In genomic region chr8:106333346-106333745, GRCm38 (mm10) we compare ENCODE assay signal across 15 mouse cellular contexts. TPM values are rescaled to one million over a fixed set of nuclear protein-coding genes. Genes with fewer than 3 reads are reported as not detected.
A peak's percentile ranks its signal among the peaks of the same experiment; 100 is the strongest.
DNase-seq lines count a peak whose midpoint lies in the region; ATAC-seq and TF ChIP-seq lines count a peak whose summit lies in the region.
"Had no signal": no experiment of that assay in that cellular context is flagged by ENCODE, and none has a peak within 500 bp of the region (broad histone marks: within the 10 kb centered on the region; RNA-seq: fewer than 3 reads in every experiment).

No protein-coding gene starts in this region.

- H3K27ac ChIP-seq in layer of hippocampus, adult 2 months, result peak overlapping the region; percentile 46; the same call in 1 of the 2 replicates
- no peak overlapping the region for H3K27ac ChIP-seq in embryonic facial prominence, embryonic 10.5 days (replicated peaks)
- H3K27ac ChIP-seq in hindbrain, embryonic 16.5 days (ENCODE audit: low read depth, low read length), result no peak overlapping the region
- H3K27ac ChIP-seq: gastrocnemius, adult 2 months; liver, embryonic 13.5 days; macrophage had no signal

- no peak for DNase-seq in layer of hippocampus, adult 2 months (ENCODE audit: low spot score in 2 of 2)
- no peak for DNase-seq in layer of hippocampus, adult 9-11 months
- DNase-seq in B cell, adult 2 months, result peak; percentile 21 to 24
- DNase-seq in NIH3T3 (ENCODE audit: low read depth), result peak; percentile 66
- peak; percentile 30 for DNase-seq in embryonic facial prominence, embryonic 10.5 days (ENCODE audit: low spot score)
- DNase-seq in gastrocnemius, postnatal 25 days, result no peak
- DNase-seq: cerebellum, postnatal 36 days; forebrain, postnatal 0 days; gastrocnemius, adult 2 months; heart, postnatal 14 days; liver, embryonic 13.5 days; midbrain, embryonic 14.5 days had no signal

- TF ChIP-seq CTCF in layer of hippocampus, adult 2 months (conservative IDR thresholded peaks at IDR 0.05), result no peak

- H3K9ac ChIP-seq in hindbrain, embryonic 16.5 days (ENCODE audit: low read depth, low read length), result no peak overlapping the region
- H3K9ac ChIP-seq: forebrain, postnatal 0 days; liver, embryonic 13.5 days had no signal

- peaks cover 22% of the 10 kb centered on the region for H3K4me1 ChIP-seq in embryonic facial prominence, embryonic 10.5 days
- peaks cover 13% of the 10 kb centered on the region for H3K4me1 ChIP-seq in hindbrain, embryonic 16.5 days (ENCODE audit: control insufficient read depth, insufficient read depth, low read depth, low read length)

- no peak overlapping the region for H3K4me2 ChIP-seq in hindbrain, embryonic 16.5 days (ENCODE audit: low read length)
- H3K4me2 ChIP-seq: liver, embryonic 13.5 days had no signal

- peaks cover 37% of the 10 kb centered on the region for H3K27me3 ChIP-seq in embryonic facial prominence, embryonic 10.5 days (replicated peaks; ENCODE audit: low read depth, poor library complexity, severe bottlenecking)
- no peaks in the 10 kb centered on the region for H3K27me3 ChIP-seq in hindbrain, embryonic 16.5 days (replicated peaks; ENCODE audit: control insufficient read depth, insufficient read depth, low read length)

- H3K9me3 ChIP-seq in embryonic facial prominence, embryonic 10.5 days, result no peaks in the 10 kb centered on the region
- no peaks in the 10 kb centered on the region for H3K9me3 ChIP-seq in hindbrain, embryonic 16.5 days (ENCODE audit: control insufficient read depth, low read length)
- H3K9me3 ChIP-seq: liver, embryonic 13.5 days had no signal

- ATAC-seq in hindbrain, embryonic 16.5 days, result no peak
- ATAC-seq: CD4-positive, CD25-positive, alpha-beta regulatory T cell, adult 4 months; forebrain, postnatal 0 days had no signal

- no peak overlapping the region for H3K4me3 ChIP-seq in layer of hippocampus, adult 2 months
- no peak overlapping the region for H3K4me3 ChIP-seq in embryonic facial prominence, embryonic 10.5 days
- no peak overlapping the region for H3K4me3 ChIP-seq in hindbrain, embryonic 16.5 days (ENCODE audit: low read length)
- H3K4me3 ChIP-seq: gastrocnemius, adult 2 months; liver, embryonic 13.5 days had no signal

- 43% methylated on average over 8 of the region's 8 CpGs for WGBS in embryonic facial prominence, embryonic 10.5 days
- 48% methylated on average over 8 of the region's 8 CpGs for WGBS in hindbrain, embryonic 16.5 days

- no peaks in the 10 kb centered on the region for H3K36me3 ChIP-seq in embryonic facial prominence, embryonic 10.5 days (replicated peaks)
- H3K36me3 ChIP-seq in hindbrain, embryonic 16.5 days (ENCODE audit: control insufficient read depth, insufficient read depth, low read length), result no peaks in the 10 kb centered on the region
- H3K36me3 ChIP-seq: liver, embryonic 13.5 days had no signal

RNA-seq across cellular contexts. Expression of gene Smpd3, which starts 4.4 kb away (rescaled TPM):
- 10 to 100 TPM; 74.2 to 75.8 TPM for total RNA-seq in layer of hippocampus, adult 2 months (2021)
- 4.0 and 5.0 TPM in 2 replicates for polyA plus RNA-seq in embryonic facial prominence, embryonic 10.5 days (2016; fragmentation: Nextera tagmentation; extraction: Ambion mirVana)
- total RNA-seq in gastrocnemius, postnatal 25 days (2021), result 1 to 10 TPM in 1 of 2 experiments, under 1 TPM in 1; 0.84 to 1.1 TPM
- 55.0 and 63.4 TPM in 2 replicates for polyA plus RNA-seq in hindbrain, embryonic 16.5 days (2015; fragmentation: Nextera tagmentation; extraction: Ambion mirVana)

Comparison
In these comparisons a context has a peak if more than half of its experiments do, and no peak if none do; other contexts are left out.
1. DNase-seq: peak in B cell, adult 2 months (2 of 2), NIH3T3 (single experiment) and embryonic facial prominence, embryonic 10.5 days (single experiment); none in layer of hippocampus, adult 2 months (0 of 2), layer of hippocampus, adult 9-11 months (single experiment) and gastrocnemius, postnatal 25 days (single experiment).
2. RNA of gene Smpd3, which starts 4.4 kb away (total RNA-seq): 74.2 to 75.8 TPM in layer of hippocampus, adult 2 months; 0.84 to 1.1 TPM in gastrocnemius, postnatal 25 days; every median in the first group is over 10 times any median in the second.